Mouse (Mus musculus) olfactory bulb, adult 2 months (tissue): ENCODE measurements around the gene Lix1l.

Experiments used
- CTCF ChIP-seq: fragments of 200-500 bp; IDR thresholded peaks from 2 replicates; pipeline ENCODE4 v1.5.1; 2012; ENCODE audit warnings: low read depth, mild to moderate bottlenecking, low read length, moderate library complexity; ENCODE audit not compliant: insufficient read depth
- POLR2A ChIP-seq: fragments of 200-500 bp; IDR thresholded peaks from 2 replicates; pipeline ENCODE4 v1.6.1; 2012; ENCODE audit warnings: mild to moderate bottlenecking, low read depth, low read length, moderate library complexity; ENCODE audit not compliant: insufficient read depth

DNA sequence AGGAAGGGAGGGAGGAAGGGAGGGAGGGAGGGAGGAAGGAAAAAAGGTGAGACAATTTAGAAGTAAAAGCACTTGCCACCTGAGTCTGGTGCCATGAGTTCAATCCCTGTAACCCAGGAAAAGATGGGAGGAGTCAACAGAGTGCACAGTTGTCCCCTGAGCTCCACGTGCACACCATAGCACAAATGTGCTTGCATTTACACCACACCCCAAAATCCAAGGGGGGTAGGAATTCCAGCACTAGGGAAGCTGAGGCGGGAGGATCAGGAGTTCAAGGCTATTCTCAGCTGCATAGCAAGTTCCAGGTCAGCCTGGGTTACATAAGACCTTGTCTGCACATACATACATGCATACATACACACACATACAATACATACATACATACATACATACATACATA, 29.6 kb upstream of the Lix1l start:
- no peak for TF ChIP-seq CTCF
- TF ChIP-seq POLR2A: no peak
